Mouse (Mus musculus): Measurements from ENCODE around the gene Pbx4.

Gene Pbx4

GRCm38 (mm10) chr8:69814881-69815280 lies 17.4 kb upstream of the Pbx4 start:
- DNase-seq: no peak

GRCm38 (mm10) chr8:69815396-69815795 lies 16.9 kb upstream of the Pbx4 start:
- DNase-seq: peak; percentile 47

- DNase-seq: peak; percentile 72
These were observed 11.8 kb upstream of the Pbx4 start for GRCm38 (mm10) chr8:69820466-69820865.

- DNase-seq: peak; percentile 39
These were observed 10.3 kb upstream of the Pbx4 start for GRCm38 (mm10) chr8:69821971-69822385.

- peak; percentile 79 for DNase-seq
These were observed 9.7 kb upstream of the Pbx4 start, which contains the start of gene Lpar2 for GRCm38 (mm10) chr8:69822386-69823191. Lpar2 (plus strand) TSS chr8:69822429.

GRCm38 (mm10) chr8:69826371-69826770 lies 5.9 kb upstream of the Pbx4 start:
- DNase-seq: peak; percentile 45

GRCm38 (mm10) chr8:69837057-69837682 lies 4.9 kb downstream of the Pbx4 start:
- DNase-seq: peak; percentile 48

- DNase-seq: no peak
These were observed 15.1 kb downstream of the Pbx4 start for GRCm38 (mm10) chr8:69847167-69848065.

- no peak for DNase-seq
These were observed 16.7 kb downstream of the Pbx4 start for GRCm38 (mm10) chr8:69848951-69849350.

GRCm38 (mm10) chr8:69849899-69850298 lies 17.6 kb downstream of the Pbx4 start:
- no peak for DNase-seq

GRCm38 (mm10) chr8:69850926-69851506 lies 18.7 kb downstream of the Pbx4 start:
- no peak for DNase-seq

- no peak for DNase-seq
These were observed 21.6 kb downstream of the Pbx4 start for GRCm38 (mm10) chr8:69853869-69854268.

GRCm38 (mm10) chr8:69860807-69861206 lies 28.5 kb downstream of the Pbx4 start:
- no peak for DNase-seq

- DNase-seq: no peak
These were observed 29.0 kb downstream of the Pbx4 start for GRCm38 (mm10) chr8:69861251-69861650.

GRCm38 (mm10) chr8:69863387-69864020 lies 31.2 kb downstream of the Pbx4 start:
- DNase-seq: no peak

GRCm38 (mm10) chr8:69864180-69864579 lies 31.9 kb downstream of the Pbx4 start:
- DNase-seq: no peak

- peak; percentile 43 for DNase-seq
These were observed 35.5 kb downstream of the Pbx4 start for GRCm38 (mm10) chr8:69867696-69868326.

- no peak for DNase-seq
These were observed 37.9 kb downstream of the Pbx4 start for GRCm38 (mm10) chr8:69870003-69870765.

GRCm38 (mm10) chr8:69870907-69871306 lies 38.6 kb downstream of the Pbx4 start:
- no peak for DNase-seq

GRCm38 (mm10) chr8:69874155-69874554 lies 41.9 kb downstream of the Pbx4 start:
- DNase-seq: peak; percentile 80

GRCm38 (mm10) chr8:69874654-69875053 lies 42.4 kb downstream of the Pbx4 start:
- DNase-seq: no peak
